Mouse (Mus musculus) right cerebral cortex, postnatal 14 days (tissue): ENCODE measurements at regions not wholly inside any gene's neighbourhood (a gene's known extent, or its start where the extent isn't known, plus 50 kb on each side); places are given as distances from the start of the nearest gene placed in this dataset.

ENCODE experiments used
- DNase-seq: peaks from one replicate; pipeline ENCODE4 v3.0.0; 2022

DNA sequence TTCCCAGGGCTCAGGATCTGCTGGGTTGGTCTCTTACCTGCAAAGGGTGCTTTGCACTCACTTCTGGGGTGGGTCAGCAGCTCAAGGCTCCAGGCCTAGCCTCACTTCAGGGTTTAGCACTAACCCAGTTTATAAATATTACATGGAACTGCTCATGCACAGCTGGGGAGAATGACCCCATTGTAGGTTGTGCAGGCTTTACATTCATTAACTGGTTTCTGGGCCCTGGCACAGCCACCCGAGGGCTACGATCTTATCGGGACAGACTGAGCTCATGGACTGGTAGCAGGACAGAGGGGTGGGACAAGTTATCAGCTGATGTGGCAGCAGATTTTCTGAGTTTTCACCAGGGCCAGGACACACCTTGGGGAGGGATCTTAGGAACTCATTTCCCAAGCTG lies 59.4 kb upstream of the Shh start:
- DNase-seq: no peak

DNA sequence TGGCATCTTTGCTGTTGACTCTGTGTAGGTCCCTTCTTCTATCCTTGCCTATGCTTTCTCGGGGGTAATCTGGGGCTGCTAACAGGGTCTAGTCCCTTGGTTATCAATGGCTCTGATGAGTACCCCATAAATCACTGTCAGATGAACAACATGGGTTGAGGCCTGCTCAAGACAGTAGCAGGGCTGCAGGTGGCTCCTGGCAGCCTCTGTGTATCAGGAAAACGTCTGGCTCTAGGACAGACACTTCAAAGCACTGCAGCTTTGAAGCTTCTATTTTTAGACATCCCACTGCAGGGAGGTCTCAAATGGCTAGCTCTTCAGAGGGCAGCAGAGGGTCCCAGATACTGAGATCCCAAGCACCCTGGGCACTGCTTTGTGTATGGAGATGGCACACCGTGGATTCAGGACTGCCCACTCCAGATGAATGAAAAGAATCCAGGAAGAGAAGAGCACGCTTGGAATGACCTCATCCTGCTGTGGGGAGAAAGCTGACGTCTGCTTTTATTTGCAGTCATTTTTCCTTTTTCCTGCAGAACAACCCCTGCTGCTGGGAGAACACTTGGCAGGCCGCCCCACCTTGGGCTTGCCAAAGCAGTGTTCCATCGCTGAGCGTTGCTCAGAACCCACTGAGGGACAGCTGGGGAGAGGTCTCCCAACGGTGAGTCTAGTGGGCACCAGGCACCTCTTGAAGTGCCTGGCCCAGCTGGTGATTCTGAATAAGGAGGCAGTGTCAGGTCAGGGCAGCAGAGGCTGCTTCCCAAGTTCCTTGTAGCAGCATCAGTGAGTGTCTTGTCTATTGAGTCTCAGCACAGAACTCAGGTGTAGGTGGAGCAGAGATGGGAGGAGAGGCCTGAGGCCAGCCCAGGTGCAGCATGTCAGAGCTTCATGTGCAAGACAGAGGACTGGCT lies 54.0 kb upstream of the Shh start:
- peak; percentile 73 for DNase-seq

DNA sequence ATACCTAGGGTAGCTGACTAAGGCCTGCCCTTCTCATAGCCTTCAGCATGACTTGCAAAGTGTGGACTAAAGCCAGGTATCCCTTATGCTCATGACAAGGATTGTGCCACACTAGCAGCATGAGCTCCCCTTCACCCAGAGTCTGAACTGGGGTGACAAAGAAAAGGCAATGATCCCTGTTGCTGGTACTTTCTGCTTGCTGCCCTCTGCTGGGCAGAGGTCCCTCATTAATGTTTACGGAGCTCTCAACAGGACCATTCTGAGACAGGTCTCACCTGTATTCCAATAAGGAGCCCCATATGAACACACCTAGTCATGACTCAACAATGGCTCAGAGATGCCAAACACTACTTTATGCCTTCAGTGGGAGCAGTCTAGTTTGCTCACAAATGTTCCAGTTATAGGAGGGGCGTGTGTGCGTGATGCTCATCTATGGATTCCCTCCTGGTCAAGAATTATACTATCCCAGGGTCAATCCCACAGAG lies 52.0 kb upstream of the Shh start:
- no peak for DNase-seq
